8 mouse cellular contexts compared by ENCODE assay signal in genomic region chr10:66853258-66853657, GRCm38 (mm10).
DNase-seq lines count a peak whose midpoint lies in the region; ATAC-seq and TF ChIP-seq lines count a peak whose summit lies in the region.

No protein-coding gene starts in this region.

- H3K36me3 ChIP-seq in ES-E14 (ENCODE audit: control insufficient read depth, insufficient read depth, low read length, poor library complexity, severe bottlenecking), result no peaks in the 10 kb centered on the region
- no peaks in the 10 kb centered on the region for H3K36me3 ChIP-seq in forebrain, embryonic 16.5 days (ENCODE audit: control insufficient read depth, insufficient read depth)
- no peaks in the 10 kb centered on the region for H3K36me3 ChIP-seq in lung, embryonic 14.5 days (ENCODE audit: insufficient read depth)

- intact Hi-C loops in heart, postnatal 25 days (cut with DNase I), result loop anchor here (5.0 kb wide), 2 partner anchors 54 to 459 kb away; no protein-coding TSS in a partner anchor

- in situ Hi-C loops in ES-E14 (cut with MboI; ENCODE audit: low sequenced_read_pairs in 2 of 2, unreplicated experiment in 2 of 2), result no loop called here

- no peaks in the 10 kb centered on the region for H3K9me3 ChIP-seq in ES-E14 (ENCODE audit: control insufficient read depth, insufficient read depth, low read depth, low read length)
- H3K9me3 ChIP-seq in forebrain, embryonic 16.5 days (ENCODE audit: control insufficient read depth, low read length), result no peaks in the 10 kb centered on the region
- no peaks in the 10 kb centered on the region for H3K9me3 ChIP-seq in lung, embryonic 14.5 days (ENCODE audit: low read depth, low read length)

- DNase-seq in ES-E14 (ENCODE audit: low read depth, low spot score), result peak; percentile 71
- peak; percentile 50 for DNase-seq in heart, postnatal 25 days (ENCODE audit: low spot score)
- peak; percentile 81 to 94 for DNase-seq in layer of hippocampus, adult 2 months (ENCODE audit: low spot score in 2 of 2)
- DNase-seq in lung, embryonic 14.5 days, result peak; percentile 95
- DNase-seq in testis, postnatal 14 days (ENCODE audit: low spot score), result peak; percentile 59

- H3K27ac ChIP-seq in ES-E14 (ENCODE audit: insufficient read depth, low read depth, low read length, poor library complexity, severe bottlenecking), result no peak overlapping the region
- no peak overlapping the region for H3K27ac ChIP-seq in forebrain, embryonic 16.5 days (ENCODE audit: low read length)
- peak overlapping the region; percentile 68 for H3K27ac ChIP-seq in layer of hippocampus, adult 2 months
- H3K27ac ChIP-seq in lung, embryonic 14.5 days (ENCODE audit: low read depth), result no peak overlapping the region

- peak overlapping the region; percentile 45 for H3K4me2 ChIP-seq in forebrain, embryonic 16.5 days (ENCODE audit: low read length)
- peak overlapping the region; percentile 30; the same call in 1 of the 2 replicates for H3K4me2 ChIP-seq in lung, embryonic 14.5 days

- peak; percentile 91 for TF ChIP-seq CTCF in layer of hippocampus, adult 2 months (conservative IDR thresholded peaks at IDR 0.05)
- peak; percentile 91 for TF ChIP-seq CTCF in lung, embryonic 14.5 days (IDR thresholded peaks at IDR 0.05; ENCODE audit: low read depth)

- peaks cover 0 to 7% of the 10 kb centered on the region in 2 experiments; a peak in 1 of 4 replicates for H3K4me1 ChIP-seq in ES-E14 (ENCODE audit: control insufficient read depth in 2 of 2, insufficient read depth in 2 of 2, low read length in 2 of 2, poor library complexity in 1 of 2)
- no peaks in the 10 kb centered on the region for H3K4me1 ChIP-seq in forebrain, embryonic 16.5 days (replicated peaks; ENCODE audit: control insufficient read depth, insufficient read depth, low read length)
- no peaks in the 10 kb centered on the region for H3K4me1 ChIP-seq in lung, embryonic 14.5 days (ENCODE audit: insufficient read depth)

- 10% methylated on average over 13 of the region's 13 CpGs for WGBS in forebrain, embryonic 16.5 days
- WGBS in lung, embryonic 14.5 days, result 7% methylated on average over 13 of the region's 13 CpGs

- peak; percentile 82; the same call in 1 of the 2 replicates for ATAC-seq in cerebellum, adult (ENCODE audit: insufficient number of reproducible peaks, low FRiP score, low TSS enrichment)
- ATAC-seq in forebrain, embryonic 16.5 days, result peak; percentile 63
- no peak for ATAC-seq in lung, embryonic 14.5 days (ENCODE audit: insufficient read depth)
- peak; percentile 82 for ATAC-seq in neutrophil, adult 5-6 weeks (ENCODE audit: extremely low read depth, insufficient number of reproducible peaks, low FRiP score, poor library complexity, severe bottlenecking)

- H3K9ac ChIP-seq in ES-E14 (ENCODE audit: insufficient read depth, low read depth, low read length, poor library complexity, severe bottlenecking), result no peak overlapping the region
- H3K9ac ChIP-seq in forebrain, embryonic 16.5 days (replicated peaks; ENCODE audit: low read depth, low read length), result 0 out of 2 replicates have a peak overlapping the region, but pooled peaks have one; percentile 25
- H3K9ac ChIP-seq in lung, embryonic 14.5 days, result no peak overlapping the region

- H3K4me3 ChIP-seq in ES-E14 (ENCODE audit: insufficient read depth in 1 of 2, low read depth in 1 of 2, low read length in 2 of 2, poor library complexity in 1 of 2, severe bottlenecking in 1 of 2), result no peak overlapping the region
- H3K4me3 ChIP-seq in forebrain, embryonic 16.5 days (replicated peaks; ENCODE audit: low read length), result no peak overlapping the region
- peak overlapping the region; percentile 43 for H3K4me3 ChIP-seq in layer of hippocampus, adult 2 months
- no peak overlapping the region for H3K4me3 ChIP-seq in lung, embryonic 14.5 days (ENCODE audit: low read depth, low read length)

- no peaks in the 10 kb centered on the region for H3K27me3 ChIP-seq in forebrain, embryonic 16.5 days (replicated peaks; ENCODE audit: control insufficient read depth, insufficient read depth, low read length)
- no peaks in the 10 kb centered on the region for H3K27me3 ChIP-seq in lung, embryonic 14.5 days (ENCODE audit: insufficient read depth, low read length)

TF ChIP-seq in ES-E14, 5 proteins besides CTCF, POLR2A, EP300 and RAD21:
- no peak for TF ChIP-seq CHD2 (IDR thresholded peaks at IDR 0.05; ENCODE audit: low read depth, low read length)
- no peak for TF ChIP-seq ZNF384 (IDR thresholded peaks at IDR 0.05; ENCODE audit: low read depth, low read length)
- no peak for TF ChIP-seq HCFC1 (IDR thresholded peaks at IDR 0.05; ENCODE audit: borderline replicate concordance, insufficient read depth, low read length)
- no peak for TF ChIP-seq ZC3H11A (IDR thresholded peaks at IDR 0.05; ENCODE audit: borderline replicate concordance, low read depth, low read length)
- TF ChIP-seq MAFK (IDR thresholded peaks at IDR 0.05; ENCODE audit: insufficient read depth, low read depth, low read length), result no peak
